Mouse (Mus musculus): ENCODE measurements around the gene Ndufv1. TPM values are rescaled to one million over a fixed set of nuclear protein-coding genes. Genes with fewer than 3 reads are reported as not detected.
"Not testable (repeated sequence)": the region's sequence is repeated elsewhere in the genome, so short reads cannot be mapped to it uniquely, and the experiment has no call there.

Ndufv1 gene
- polyA plus RNA-seq, 1 experiment from 2014 or later: 188 TPM

DNA sequence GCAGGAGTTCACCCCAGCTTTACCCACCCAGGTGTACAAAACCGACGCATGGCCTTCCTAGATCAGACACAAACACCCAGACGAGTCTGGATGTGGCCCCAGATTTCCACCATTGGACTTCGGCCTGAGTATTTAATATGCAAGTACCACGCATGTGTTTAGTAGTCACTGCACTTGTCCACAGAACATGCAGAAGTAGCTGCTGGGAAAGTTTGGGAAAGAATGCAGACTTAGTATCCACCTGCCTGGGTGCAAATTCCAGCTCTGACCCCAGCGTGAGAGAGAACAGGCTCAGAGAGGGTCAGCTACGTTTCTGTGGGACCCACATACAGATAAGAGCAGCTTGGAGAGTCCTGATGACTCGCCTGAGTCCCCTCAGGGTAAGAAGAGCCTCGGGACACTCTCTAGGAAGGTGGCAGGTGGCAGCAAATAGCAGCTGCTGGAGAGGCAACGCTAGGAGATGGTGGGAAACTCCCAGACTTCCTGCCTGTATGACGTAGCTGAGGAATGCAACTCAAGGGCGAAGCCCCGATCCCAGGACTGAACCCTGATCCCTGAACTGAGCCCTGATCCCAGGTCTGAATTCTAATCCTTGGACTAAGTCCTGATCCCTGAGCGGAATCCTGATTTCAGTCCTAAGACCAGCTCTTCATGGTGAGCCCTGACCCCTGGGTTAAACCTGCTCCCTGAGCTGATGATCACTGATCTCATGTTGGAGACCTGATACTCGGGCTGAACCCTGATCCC is 43.5 kb upstream of the Ndufv1 start:
- WGBS: 44% methylated on average over 15 of the region's 15 CpGs

DNA sequence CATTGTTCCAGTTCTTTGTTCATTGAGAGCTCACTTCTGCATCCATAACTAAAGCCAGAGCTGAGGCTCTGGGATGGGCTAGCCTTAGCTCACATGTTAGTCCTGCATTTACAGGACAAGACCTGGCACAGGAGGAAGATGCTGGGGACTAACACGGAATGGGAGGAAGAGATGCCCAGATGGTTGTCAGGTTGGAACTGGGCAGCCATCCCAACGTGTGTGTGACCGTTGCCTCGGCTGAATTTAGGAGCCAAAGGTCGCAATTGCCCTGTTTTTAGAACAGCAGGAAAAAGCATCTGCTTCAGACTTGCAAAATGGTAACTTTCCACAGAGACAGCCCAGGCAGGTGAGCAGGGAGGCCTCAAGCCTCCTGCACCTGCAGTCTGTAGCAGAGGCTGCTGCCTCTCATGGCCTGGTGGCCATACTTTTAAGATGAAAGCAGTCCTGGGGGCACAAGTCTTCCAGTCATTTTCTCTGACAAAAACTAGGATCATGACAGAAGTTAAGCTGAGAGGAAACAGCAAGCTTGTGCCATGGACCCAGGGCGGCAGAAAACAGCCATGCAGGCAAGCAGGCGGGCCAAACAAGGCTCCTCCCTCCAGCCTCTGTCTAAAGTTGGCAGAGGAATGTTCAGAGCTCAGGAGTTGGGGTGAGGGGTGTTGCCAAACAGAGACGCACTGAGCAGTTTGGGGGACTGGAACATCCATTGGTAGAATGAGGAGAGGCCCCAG is 42.8 kb upstream of the Ndufv1 start:
- ATAC-seq (ENCODE audit: low read depth) (no peak), DNase-seq (ENCODE audit: low spot score) (no peak)
- 73% methylated on average over 8 of the region's 8 CpGs for WGBS

More for the DNA sequence above, 43.5 kb upstream of the Ndufv1 start:
- no peak overlapping the region for H3K27ac ChIP-seq (replicated peaks; ENCODE audit: low read depth, low read length)
- H3K4me3 ChIP-seq (ENCODE audit: low read depth, low read length): no peak overlapping the region
- DNase-seq (ENCODE audit: low spot score): peak; percentile 31
- no peak overlapping the region for H3K9ac ChIP-seq (ENCODE audit: low read depth, low read length)
- no peaks in the 10 kb centered on the region for H3K27me3 ChIP-seq (replicated peaks; ENCODE audit: control insufficient read depth, insufficient read depth, low read length)
- no peaks in the 10 kb centered on the region for H3K36me3 ChIP-seq (ENCODE audit: control insufficient read depth, insufficient read depth, low read length)
- H3K9me3 ChIP-seq (ENCODE audit: control insufficient read depth, low read length): no peaks in the 10 kb centered on the region
- H3K4me1 ChIP-seq (ENCODE audit: control insufficient read depth, insufficient read depth, low read length): no peaks in the 10 kb centered on the region
- no peak for ATAC-seq (ENCODE audit: low read depth)
- no peak overlapping the region for H3K4me2 ChIP-seq (ENCODE audit: low read depth, low read length)

DNA sequence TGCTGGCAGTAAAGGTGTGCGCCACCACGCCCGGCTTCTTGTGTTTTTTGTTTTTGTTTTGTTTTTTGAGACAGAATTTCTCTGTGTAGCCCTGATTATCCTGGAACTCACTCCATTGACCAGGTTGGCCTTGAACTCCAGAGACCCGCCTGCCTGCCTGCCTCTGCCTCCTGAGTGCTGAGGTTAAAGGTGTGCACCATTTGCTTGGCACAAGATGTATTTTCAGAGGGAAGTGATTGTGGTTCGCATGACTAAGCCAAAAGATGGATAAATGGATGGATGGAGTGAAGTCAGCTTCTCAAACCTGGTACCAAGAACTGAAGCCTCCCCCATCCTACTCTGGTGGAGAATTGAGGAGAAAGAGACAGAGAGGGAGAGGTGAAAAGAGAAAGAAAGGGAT is 42.0 kb upstream of the Ndufv1 start:
- 87% methylated on average over 5 of the region's 5 CpGs for WGBS
- DNase-seq (ENCODE audit: low spot score): no peak
- no peak for ATAC-seq (ENCODE audit: low read depth)

More for the DNA sequence above, 42.8 kb upstream of the Ndufv1 start:
- Histone ChIP-seq H3K27me3 (replicated peaks; ENCODE audit: control insufficient read depth, insufficient read depth, low read length) (no peaks in the 10 kb centered on the region), H3K9me3 (ENCODE audit: control insufficient read depth, low read length) (no peaks in the 10 kb centered on the region), H3K9ac (ENCODE audit: low read depth, low read length) (no peak overlapping the region), H3K36me3 (ENCODE audit: control insufficient read depth, insufficient read depth, low read length) (no peaks in the 10 kb centered on the region), H3K4me3 (ENCODE audit: low read depth, low read length) (no peak overlapping the region), H3K4me2 (ENCODE audit: low read depth, low read length) (no peak overlapping the region), H3K27ac (replicated peaks; ENCODE audit: low read depth, low read length) (no peak overlapping the region), H3K4me1 (ENCODE audit: control insufficient read depth, insufficient read depth, low read length) (no peaks in the 10 kb centered on the region)

DNA sequence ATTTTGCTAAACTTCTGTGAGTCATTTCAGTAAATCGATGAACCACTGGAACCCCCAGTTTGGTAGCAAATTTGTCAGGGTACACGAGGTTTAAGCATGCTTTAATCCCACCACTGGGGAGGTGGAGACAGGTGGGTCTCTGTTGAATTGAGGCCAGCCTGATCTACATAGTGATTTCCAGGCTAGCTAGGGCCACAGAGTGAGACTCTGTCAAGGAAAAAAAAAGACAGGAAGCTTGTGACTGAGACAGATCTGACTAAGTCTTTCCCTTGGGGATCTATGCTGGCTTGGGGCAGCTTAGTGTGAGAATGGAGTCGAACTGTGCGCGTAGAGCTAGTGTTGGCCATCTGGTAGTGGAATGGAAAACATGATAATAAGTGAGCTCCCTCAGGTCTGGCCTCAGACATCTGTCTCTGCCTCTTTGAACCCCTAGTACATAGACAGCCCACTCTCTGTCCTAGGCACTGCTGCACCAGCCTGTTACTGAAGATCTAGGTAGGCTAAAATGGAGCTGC is 40.0 kb upstream of the Ndufv1 start:
- ATAC-seq (ENCODE audit: low read depth) (no peak), DNase-seq (ENCODE audit: low spot score) (no peak)
- Histone ChIP-seq H3K4me3 (ENCODE audit: low read depth, low read length) (no peak overlapping the region), H3K4me2 (ENCODE audit: low read depth, low read length) (no peak overlapping the region), H3K9ac (ENCODE audit: low read depth, low read length) (no peak overlapping the region), H3K9me3 (ENCODE audit: control insufficient read depth, low read length) (no peaks in the 10 kb centered on the region), H3K27ac (replicated peaks; ENCODE audit: low read depth, low read length) (no peak overlapping the region), H3K4me1 (ENCODE audit: control insufficient read depth, insufficient read depth, low read length) (no peaks in the 10 kb centered on the region), H3K27me3 (replicated peaks; ENCODE audit: control insufficient read depth, insufficient read depth, low read length) (no peaks in the 10 kb centered on the region), H3K36me3 (ENCODE audit: control insufficient read depth, insufficient read depth, low read length) (no peaks in the 10 kb centered on the region)
- 62% methylated on average over 5 of the region's 5 CpGs for WGBS

More for the DNA sequence above, 42.0 kb upstream of the Ndufv1 start:
- Histone ChIP-seq H3K27me3 (replicated peaks; ENCODE audit: control insufficient read depth, insufficient read depth, low read length) (no peaks in the 10 kb centered on the region), H3K9ac (ENCODE audit: low read depth, low read length) (no peak overlapping the region), H3K36me3 (ENCODE audit: control insufficient read depth, insufficient read depth, low read length) (no peaks in the 10 kb centered on the region), H3K27ac (replicated peaks; ENCODE audit: low read depth, low read length) (no peak overlapping the region), H3K4me2 (ENCODE audit: low read depth, low read length) (no peak overlapping the region), H3K4me1 (ENCODE audit: control insufficient read depth, insufficient read depth, low read length) (no peaks in the 10 kb centered on the region), H3K4me3 (ENCODE audit: low read depth, low read length) (no peak overlapping the region), H3K9me3 (ENCODE audit: control insufficient read depth, low read length) (no peaks in the 10 kb centered on the region)

DNA sequence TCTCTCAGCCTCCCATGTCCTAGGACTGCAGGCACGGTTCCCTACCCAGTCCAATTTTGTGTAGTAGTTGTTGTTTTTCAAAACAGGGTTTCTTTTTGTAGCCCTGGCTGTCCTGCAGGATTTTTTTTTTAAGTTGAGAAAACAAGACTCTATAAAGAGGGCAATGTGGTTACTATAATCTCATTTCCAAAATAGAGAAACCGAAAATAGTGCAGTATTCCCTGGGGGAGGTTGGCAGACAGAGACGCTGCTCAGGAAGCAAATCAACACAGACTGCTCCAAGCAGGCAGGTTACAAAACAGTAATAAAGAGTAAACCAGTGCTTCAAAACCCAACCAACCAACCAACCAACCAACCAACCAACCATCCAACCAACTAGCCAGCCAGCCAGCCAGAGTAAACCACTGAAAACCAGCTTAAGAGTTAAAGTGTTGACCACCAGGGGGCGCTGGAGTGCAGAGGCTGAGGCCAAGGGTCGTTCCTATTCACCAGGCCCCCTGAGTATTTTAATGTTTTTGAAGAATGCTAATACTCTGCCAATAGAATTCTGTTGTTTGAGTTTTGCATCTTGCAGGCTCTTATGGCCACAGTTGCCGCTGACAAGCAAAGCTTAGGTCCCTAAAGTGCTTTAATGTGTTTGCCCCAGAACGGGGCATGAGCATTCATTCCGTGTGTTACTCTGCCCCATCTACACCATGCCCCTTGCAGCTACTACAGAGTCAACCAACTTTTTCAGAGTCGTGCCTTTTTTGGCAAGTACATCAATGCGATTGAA is 39.3 kb upstream of the Ndufv1 start:
- Histone ChIP-seq H3K27ac (replicated peaks; ENCODE audit: low read depth, low read length) (no peak overlapping the region), H3K4me2 (ENCODE audit: low read depth, low read length) (no peak overlapping the region), H3K9ac (ENCODE audit: low read depth, low read length) (no peak overlapping the region; the same call in 1 of the 2 replicates), H3K27me3 (replicated peaks; ENCODE audit: control insufficient read depth, insufficient read depth, low read length) (no peaks in the 10 kb centered on the region), H3K36me3 (ENCODE audit: control insufficient read depth, insufficient read depth, low read length) (no peaks in the 10 kb centered on the region), H3K9me3 (ENCODE audit: control insufficient read depth, low read length) (no peaks in the 10 kb centered on the region), H3K4me3 (ENCODE audit: low read depth, low read length) (no peak overlapping the region), H3K4me1 (ENCODE audit: control insufficient read depth, insufficient read depth, low read length) (no peaks in the 10 kb centered on the region)
- DNase-seq (ENCODE audit: low spot score): peak; percentile 35
- WGBS: 50% methylated on average over 10 of the region's 10 CpGs
- no peak for ATAC-seq (ENCODE audit: low read depth)

DNA sequence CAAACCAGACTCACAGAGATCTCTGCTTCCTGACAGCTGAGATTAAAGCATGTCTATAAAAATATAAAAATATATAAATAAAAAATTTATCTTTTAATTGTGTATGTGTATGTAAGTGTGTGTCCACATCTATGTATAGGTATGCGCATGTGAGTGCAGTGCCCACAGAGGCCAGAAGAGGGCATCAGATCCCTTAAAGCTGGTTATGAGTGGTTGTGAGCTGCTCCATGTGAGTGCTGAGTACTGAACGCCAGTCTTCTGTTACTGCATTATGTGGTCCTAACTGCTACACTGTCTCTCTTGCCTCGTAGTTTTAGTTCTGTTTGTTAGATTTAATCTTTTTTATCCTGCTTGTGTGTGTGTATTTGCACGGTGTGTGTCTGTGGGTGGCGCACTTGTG is 38.4 kb upstream of the Ndufv1 start:
- Histone ChIP-seq H3K9ac (ENCODE audit: low read depth, low read length) (no peak overlapping the region), H3K4me2 (ENCODE audit: low read depth, low read length) (no peak overlapping the region)

DNA sequence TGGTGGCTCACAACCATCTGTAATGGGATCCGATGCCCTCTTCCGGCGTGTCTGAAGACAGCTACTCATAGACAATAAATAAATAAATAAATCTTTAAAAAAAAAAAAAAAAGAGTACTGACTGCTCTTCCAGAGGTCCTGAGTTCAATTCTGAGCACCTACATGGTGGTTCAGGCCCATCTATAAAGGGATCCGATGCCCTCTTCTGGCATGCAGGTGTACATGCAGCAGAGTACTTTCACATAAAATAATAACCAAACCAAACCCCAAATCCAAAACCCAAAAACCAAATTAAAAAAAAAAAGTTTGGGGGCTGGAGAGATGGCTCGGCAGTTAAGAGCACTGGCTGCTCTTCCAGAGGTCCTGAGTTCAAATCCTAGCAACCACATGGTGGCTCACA is 36.5 kb upstream of the Ndufv1 start:
- not testable (repeated sequence) for DNase-seq (ENCODE audit: low spot score); ATAC-seq (ENCODE audit: low read depth); H3K4me1 ChIP-seq (ENCODE audit: control insufficient read depth, insufficient read depth, low read length); H3K4me3 ChIP-seq (ENCODE audit: low read depth, low read length); H3K27me3 ChIP-seq (replicated peaks; ENCODE audit: control insufficient read depth, insufficient read depth, low read length); H3K4me2 ChIP-seq (ENCODE audit: low read depth, low read length); H3K9ac ChIP-seq (ENCODE audit: low read depth, low read length); H3K9me3 ChIP-seq (ENCODE audit: control insufficient read depth, low read length); H3K36me3 ChIP-seq (ENCODE audit: control insufficient read depth, insufficient read depth, low read length); H3K27ac ChIP-seq (replicated peaks; ENCODE audit: low read depth, low read length)
- WGBS: 71% methylated on average over 5 of the region's 5 CpGs

More for the DNA sequence above, 38.4 kb upstream of the Ndufv1 start:
- 92% methylated on average over 5 of the region's 5 CpGs for WGBS
- H3K27ac ChIP-seq (replicated peaks; ENCODE audit: low read depth, low read length): no peak overlapping the region
- H3K36me3 ChIP-seq (ENCODE audit: control insufficient read depth, insufficient read depth, low read length): no peaks in the 10 kb centered on the region
- no peak for DNase-seq (ENCODE audit: low spot score)
- H3K27me3 ChIP-seq (replicated peaks; ENCODE audit: control insufficient read depth, insufficient read depth, low read length): no peaks in the 10 kb centered on the region
- ATAC-seq (ENCODE audit: low read depth): no peak
- H3K4me3 ChIP-seq (ENCODE audit: low read depth, low read length): no peak overlapping the region
- H3K4me1 ChIP-seq (ENCODE audit: control insufficient read depth, insufficient read depth, low read length): no peaks in the 10 kb centered on the region; the same call in 1 of the 2 replicates
- H3K9me3 ChIP-seq (ENCODE audit: control insufficient read depth, low read length): no peaks in the 10 kb centered on the region

DNA sequence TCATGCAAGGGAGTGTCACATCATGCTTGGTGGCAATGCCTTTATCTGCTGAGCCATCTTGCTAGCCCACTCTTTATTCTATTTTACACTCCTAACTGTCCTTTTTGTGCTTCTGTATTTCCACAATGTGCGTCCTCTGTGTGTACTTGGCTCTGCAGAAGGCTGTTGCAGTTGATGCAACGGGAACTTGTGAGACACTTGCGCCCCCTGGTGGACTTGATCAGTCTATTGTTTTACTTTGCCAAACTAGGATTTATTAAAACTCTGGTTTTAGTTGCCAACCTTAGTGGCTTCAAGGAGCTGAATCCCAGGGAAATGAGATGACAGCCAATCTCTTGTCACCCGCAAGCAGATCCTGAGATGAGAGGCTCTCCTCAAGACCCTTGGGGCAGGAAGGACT is 35.3 kb upstream of the Ndufv1 start:
- Histone ChIP-seq H3K27me3 (replicated peaks; ENCODE audit: control insufficient read depth, insufficient read depth, low read length) (no peaks in the 10 kb centered on the region), H3K9me3 (ENCODE audit: control insufficient read depth, low read length) (no peaks in the 10 kb centered on the region), H3K4me2 (ENCODE audit: low read depth, low read length) (no peak overlapping the region), H3K27ac (replicated peaks; ENCODE audit: low read depth, low read length) (no peak overlapping the region), H3K9ac (ENCODE audit: low read depth, low read length) (no peak overlapping the region), H3K4me1 (ENCODE audit: control insufficient read depth, insufficient read depth, low read length) (no peaks in the 10 kb centered on the region; the same call in 1 of the 2 replicates), H3K4me3 (ENCODE audit: low read depth, low read length) (no peak overlapping the region), H3K36me3 (ENCODE audit: control insufficient read depth, insufficient read depth, low read length) (no peaks in the 10 kb centered on the region)
- DNase-seq (ENCODE audit: low spot score): peak; percentile 87
- ATAC-seq (ENCODE audit: low read depth): no peak
- WGBS: 11% methylated on average over 4 of the region's 4 CpGs
